Mouse (Mus musculus) lung, adult 2 months (tissue): ENCODE results near the gene Odf2l.

Source experiments
- CTCF ChIP-seq: fragments of 200-500 bp; IDR thresholded peaks from 2 replicates; pipeline ENCODE4 v1.5.1; 2011; ENCODE audit warnings: mild to moderate bottlenecking, low read length, control low read depth; ENCODE audit not compliant: insufficient read depth
- POLR2A ChIP-seq: fragments of 200-500 bp; IDR thresholded peaks from 2 replicates; pipeline ENCODE4 v1.6.1; 2011; ENCODE audit warnings: low read depth, mild to moderate bottlenecking, control low read depth, low read length, borderline replicate concordance; ENCODE audit errors: extremely low read depth

DNA sequence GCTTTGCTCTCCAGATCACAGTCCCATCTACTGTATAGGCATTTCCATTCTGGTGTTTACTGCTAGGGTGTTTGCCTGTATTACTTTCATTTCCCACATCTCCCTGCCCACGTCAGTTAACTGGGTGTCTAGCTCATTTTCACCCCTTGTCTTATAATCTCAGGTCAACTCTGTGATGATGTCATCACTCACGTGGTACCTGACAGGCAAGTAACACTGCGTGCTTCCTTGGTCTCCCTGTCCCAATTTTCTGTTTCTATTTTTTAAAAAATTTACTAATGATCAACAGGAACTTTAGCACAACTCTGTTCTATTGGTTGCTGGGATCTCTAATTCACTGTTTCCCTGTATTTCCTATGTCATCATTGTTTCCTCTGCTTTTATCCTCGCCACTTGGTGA is 49.4 kb upstream of the Odf2l start:
- TF ChIP-seq CTCF (no peak), POLR2A (no peak)
